8 mouse cellular contexts compared by ENCODE assay signal in the genomic region with DNA sequence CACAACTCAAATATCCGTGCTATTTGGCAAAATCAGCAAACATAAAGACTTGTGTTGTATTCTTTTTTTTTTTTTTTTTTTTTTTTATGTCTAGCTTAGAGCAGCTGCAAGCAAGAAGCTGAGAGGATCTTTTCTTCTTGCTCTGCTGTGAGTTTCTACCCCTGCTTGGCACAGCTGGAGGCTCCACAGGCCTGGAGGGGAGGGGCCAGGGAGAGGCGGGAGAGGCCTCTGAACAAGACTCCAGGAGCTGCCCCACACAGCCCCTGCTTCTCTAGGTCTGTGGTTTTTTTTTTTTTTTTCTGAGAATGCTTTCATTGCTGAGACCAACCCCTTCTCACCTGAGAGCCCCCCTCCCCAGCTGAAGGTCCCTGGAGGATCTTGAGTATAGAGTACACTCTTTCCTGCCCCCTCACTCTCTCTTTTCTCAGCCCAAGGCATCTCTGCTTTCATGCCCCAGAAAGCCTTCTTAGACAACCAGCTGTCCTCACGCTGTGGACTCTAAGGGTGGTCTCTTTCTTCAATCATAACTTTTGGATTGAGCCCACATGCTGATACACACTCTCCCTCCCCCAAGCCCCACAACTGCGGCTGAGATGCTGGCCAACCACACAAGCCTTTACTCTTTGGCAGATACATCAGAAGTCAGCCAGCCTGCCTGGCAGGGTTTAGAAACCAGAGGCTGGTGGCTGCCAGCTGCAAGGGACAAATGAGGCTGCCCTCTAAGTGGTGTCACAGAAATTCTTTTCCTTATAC.
DNase-seq lines count a peak whose midpoint lies in the region; ATAC-seq lines count a peak whose summit lies in the region.

No protein-coding gene starts in this region.

- no peaks in the 10 kb centered on the region for H3K9me3 ChIP-seq in midbrain, embryonic 10.5 days (replicated peaks)

- H3K27ac ChIP-seq in midbrain, embryonic 10.5 days (replicated peaks) = 0 out of 2 replicates have a peak overlapping the region, but pooled peaks have one; percentile 6

- H3K27me3 ChIP-seq in midbrain, embryonic 10.5 days (ENCODE audit: low read depth, poor library complexity, severe bottlenecking) = no peaks in the 10 kb centered on the region

- peak; percentile 24 to 35 for DNase-seq in heart, adult 18-20 months
- no peak for DNase-seq in heart, adult 8-10 months (ENCODE audit: low spot score)
- DNase-seq in ZHBTc4 (ENCODE audit: low read depth, low spot score) = peak; percentile 40
- peak; percentile 40 for DNase-seq in gastrocnemius, postnatal 10 days
- DNase-seq in midbrain, embryonic 10.5 days (ENCODE audit: low spot score) = peak; percentile 30
- peak; percentile 42 to 75 for DNase-seq in thymus, postnatal 36 days
- DNase-seq in frontal cortex, adult 2 months (ENCODE audit: extremely low spot score in 1 of 2, low spot score in 1 of 2) = no peak

- 13% methylated on average over 4 of the region's 4 CpGs for WGBS in midbrain, embryonic 10.5 days

- no peak overlapping the region for H3K4me3 ChIP-seq in midbrain, embryonic 10.5 days

- ATAC-seq in granulocyte monocyte progenitor cell, adult 5-6 weeks (replicated peaks; ENCODE audit: poor library complexity, severe bottlenecking) = no peak

- no peaks in the 10 kb centered on the region for H3K36me3 ChIP-seq in midbrain, embryonic 10.5 days

- peaks cover 16% of the 10 kb centered on the region for H3K4me1 ChIP-seq in midbrain, embryonic 10.5 days

Comparison
In these comparisons a context has a peak if more than half of its experiments do, and no peak if none do; other contexts are left out.
1. DNase-seq: peak in heart, adult 18-20 months (2 of 2), ZHBTc4 (single experiment), gastrocnemius, postnatal 10 days (single experiment), midbrain, embryonic 10.5 days (single experiment) and thymus, postnatal 36 days (2 of 2); none in heart, adult 8-10 months (single experiment) and frontal cortex, adult 2 months (0 of 2).